Mouse (Mus musculus): ENCODE measurements around the gene Asphd1.

- TF ChIP-seq CTCF (IDR thresholded peaks at IDR 0.05; ENCODE audit: low read depth, low read length): no peak
- TF ChIP-seq POLR2A (IDR thresholded peaks at IDR 0.05; ENCODE audit: insufficient read depth, low read length): no peak
Measured at GRCm38 (mm10) chr7:126941171-126941570, 8.2 kb downstream of the Asphd1 start.
